Mouse (Mus musculus): ENCODE data around the gene Dyx1c1.

The Dyx1c1 gene

GRCm38 (mm10) chr9:72975242-72975641 lies 16.7 kb downstream of the Dyx1c1 start:
- DNase-seq: no peak

- DNase-seq: no peak
Observed at GRCm38 (mm10) chr9:72983066-72983465, 24.5 kb downstream of the Dyx1c1 start.

- peak; percentile 98 for DNase-seq
Observed at GRCm38 (mm10) chr9:72985250-72986220, 26.9 kb downstream of the Dyx1c1 start, which contains the start of the genes Ccpg1os and Ccpg1. Gene Ccpg1os (minus strand): TSS chr9:72985382. Gene Ccpg1 (plus strand): TSS chr9:72985429.

- no peak for DNase-seq
Observed at GRCm38 (mm10) chr9:72987703-72988102, 29.1 kb downstream of the Dyx1c1 start.

GRCm38 (mm10) chr9:72988706-72989105 lies 30.1 kb downstream of the Dyx1c1 start:
- DNase-seq: peak; percentile 58

- no peak for DNase-seq
Observed at GRCm38 (mm10) chr9:72991420-72991819, 32.8 kb downstream of the Dyx1c1 start.

- no peak for DNase-seq
Observed at GRCm38 (mm10) chr9:72992576-72992975, 34.0 kb downstream of the Dyx1c1 start.

GRCm38 (mm10) chr9:72996167-72996566 lies 37.6 kb downstream of the Dyx1c1 start:
- DNase-seq: no peak

GRCm38 (mm10) chr9:72996806-72997205 lies 38.2 kb downstream of the Dyx1c1 start:
- no peak for DNase-seq

GRCm38 (mm10) chr9:73000487-73000886 lies 41.9 kb downstream of the Dyx1c1 start:
- no peak for DNase-seq

GRCm38 (mm10) chr9:73001314-73002011 lies 42.9 kb downstream of the Dyx1c1 start:
- no peak for DNase-seq

- no peak for DNase-seq
Observed at GRCm38 (mm10) chr9:73002177-73002576, 43.6 kb downstream of the Dyx1c1 start.

GRCm38 (mm10) chr9:73004076-73004475 lies 45.5 kb downstream of the Dyx1c1 start:
- no peak for DNase-seq

- no peak for DNase-seq
Observed at GRCm38 (mm10) chr9:73005106-73005505, 46.5 kb downstream of the Dyx1c1 start.

- DNase-seq: no peak
Observed at GRCm38 (mm10) chr9:73006175-73006574, 47.6 kb downstream of the Dyx1c1 start.

- DNase-seq: no peak
Observed at GRCm38 (mm10) chr9:73008384-73008783, 49.8 kb downstream of the Dyx1c1 start.

GRCm38 (mm10) chr9:73012629-73013028 lies 54.0 kb downstream of the Dyx1c1 start:
- no peak for DNase-seq

- no peak for DNase-seq
Observed at GRCm38 (mm10) chr9:73014724-73015123, 56.1 kb downstream of the Dyx1c1 start.

GRCm38 (mm10) chr9:73019841-73020240 lies 61.3 kb downstream of the Dyx1c1 start:
- DNase-seq: no peak

- DNase-seq: no peak
Observed at GRCm38 (mm10) chr9:73020566-73021097, 62.0 kb downstream of the Dyx1c1 start.
